Mouse (Mus musculus) erythroblast, embryonic 14.5 days (primary cell): ENCODE results near the gene Hoxa9.

Experiments used
- GATA1 ChIP-seq: IDR thresholded peaks from 2 replicates; pipeline ENCODE4 v1.6.1; 2012; ENCODE audit warnings: low read length, inconsistent platforms, mixed read lengths
- TAL1 ChIP-seq: IDR thresholded peaks from 3 replicates; pipeline ENCODE4 v1.6.1; 2012; ENCODE audit warnings: low read length, inconsistent platforms, mixed read lengths

DNA sequence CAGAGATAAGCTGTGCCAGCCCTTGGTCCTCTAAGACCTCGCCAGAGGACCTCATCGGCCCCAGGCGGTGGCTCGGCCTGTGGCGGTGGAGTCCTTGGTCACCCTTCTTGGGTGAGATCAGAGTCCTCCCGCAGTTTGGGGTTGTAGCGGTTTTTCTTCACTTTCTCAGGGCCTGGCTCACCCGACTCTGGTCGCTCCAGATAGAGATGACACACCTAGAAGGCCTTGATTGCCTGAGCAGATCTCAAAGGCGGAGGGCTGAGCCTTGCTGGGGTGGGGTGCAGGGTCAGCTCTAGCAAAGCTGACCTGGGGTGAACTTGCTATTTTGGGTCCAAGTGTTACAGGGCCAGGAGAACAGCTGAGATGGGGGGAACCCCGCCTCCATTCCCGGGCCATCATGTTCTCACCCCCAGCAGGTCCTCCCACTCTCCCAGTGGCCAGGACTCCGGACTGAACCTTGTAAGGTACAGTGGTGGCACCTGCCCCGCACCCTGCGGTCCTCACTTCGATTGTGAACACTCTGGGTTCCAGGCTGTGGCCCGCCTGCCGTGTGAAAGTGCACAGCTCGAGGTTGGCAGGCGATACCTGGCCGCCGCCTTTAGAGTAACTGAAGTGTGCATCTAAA lies 42.9 kb upstream of the Hoxa9 start:
- TF ChIP-seq GATA1 (no peak), TAL1 (no peak)
